Mouse (Mus musculus) limb, embryonic 10.5 days (tissue): ENCODE measurements around the gene Prkn. TPM values are rescaled to one million over a fixed set of nuclear protein-coding genes. Genes with fewer than 3 reads are reported as not detected.

ENCODE experiments used
- DNase-seq: peaks from one replicate; pipeline ENCODE4 v3.0.0-alpha.2; 2017; ENCODE audit warnings: low spot score
- H3K27ac ChIP-seq: fragments of 300-500 bp; sonication (generic); 2 replicates; pipeline ENCODE4 v1.5.1; 2016; ENCODE audit warnings: mild to moderate bottlenecking
- H3K27me3 ChIP-seq: fragments of 300-500 bp; sonication (generic); 2 replicates; pipeline ENCODE4 v1.6.1; 2016; ENCODE audit warnings: low read depth, mild to moderate bottlenecking; ENCODE audit not compliant: poor library complexity, severe bottlenecking
- H3K36me3 ChIP-seq: fragments of 300-500 bp; sonication (generic); 2 replicates; pipeline ENCODE4 v1.6.1; 2016; ENCODE audit warnings: mild to moderate bottlenecking, moderate library complexity
- H3K4me1 ChIP-seq: fragments of 300-500 bp; sonication (generic); 2 replicates; pipeline ENCODE4 v1.6.1; 2016
- H3K4me3 ChIP-seq: fragments of 300-500 bp; sonication (generic); 2 replicates; pipeline ENCODE4 v1.5.1; 2016; ENCODE audit warnings: mild to moderate bottlenecking, moderate library complexity
- H3K9me3 ChIP-seq: fragments of 300-500 bp; sonication (generic); replicated peaks from 2 replicates; pipeline ENCODE4 v1.6.1; 2016; ENCODE audit warnings: mild to moderate bottlenecking
- WGBS: fragments of 180-500 bp; shearing (Covaris S2); methylation state at CpG from one replicate; pipeline ENCODE4 v1.1.7; 2016; 5-methylcytosine and 5-hydroxymethylcytosine counted together
- polyA plus RNA-seq: library from polyadenylated mRNA; unstranded; fragments of >200 nt; fragmentation: Nextera tagmentation; extraction: Ambion mirVana; gene quantifications from 2 replicates; pipeline ENCODE4 v1.2.1, GENCODE M21; 2016

Prkn gene
- polyA plus RNA-seq, 1 experiment from 2014 or later: 0.85 TPM

DNA sequence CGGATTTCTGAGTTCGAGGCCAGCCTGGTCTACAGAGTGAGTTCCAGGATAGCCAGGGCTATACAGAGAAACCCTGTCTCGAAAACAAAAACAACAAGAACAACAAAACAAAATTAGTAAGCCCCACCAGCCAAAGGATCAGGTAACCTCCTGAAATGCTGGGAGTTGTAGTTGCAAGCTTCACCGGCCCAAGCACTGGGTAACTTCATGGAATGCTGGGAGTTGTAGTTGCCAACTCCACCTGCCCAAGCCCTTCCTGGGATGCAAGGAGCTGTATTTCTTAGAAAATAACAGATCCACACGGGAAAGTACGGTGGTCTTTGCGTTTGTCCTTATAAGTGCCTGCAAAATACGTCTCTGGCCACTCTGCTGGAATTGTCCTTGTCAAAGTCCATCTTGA, 1204.0 kb downstream of the Prkn start:
- Histone ChIP-seq H3K36me3 (no peaks in the 10 kb centered on the region), H3K4me3 (peak overlapping the region; percentile 24; the same call in 1 of the 2 replicates), H3K27me3 (peaks cover 14% of the 10 kb centered on the region; the same call in 1 of the 2 replicates), H3K4me1 (peaks cover 14% of the 10 kb centered on the region), H3K9me3 (no peaks in the 10 kb centered on the region), H3K27ac (no peak overlapping the region)
- 56% methylated on average over 8 of the region's 8 CpGs for WGBS
- no peak for DNase-seq

GRCm38 (mm10) chr17:12045861-12046273, 1205.7 kb downstream of the Prkn start:
- Histone ChIP-seq H3K4me1 (peaks cover 8% of the 10 kb centered on the region), H3K9me3 (no peaks in the 10 kb centered on the region), H3K27me3 (peaks cover 14% of the 10 kb centered on the region; the same call in 1 of the 2 replicates), H3K4me3 (no peak overlapping the region), H3K36me3 (no peaks in the 10 kb centered on the region), H3K27ac (no peak overlapping the region)
- DNase-seq: no peak
- 45% methylated on average over 5 of the region's 5 CpGs for WGBS

- WGBS: 73% methylated on average over 7 of the region's 7 CpGs
- DNase-seq: no peak
These were observed 1206.8 kb downstream of the Prkn start for GRCm38 (mm10) chr17:12047032-12047431.

GRCm38 (mm10) chr17:12047523-12047922, 1207.3 kb downstream of the Prkn start:
- Histone ChIP-seq H3K9me3 (no peaks in the 10 kb centered on the region), H3K27me3 (peaks cover 14% of the 10 kb centered on the region; the same call in 1 of the 2 replicates), H3K27ac (no peak overlapping the region), H3K4me1 (peaks cover 8% of the 10 kb centered on the region), H3K36me3 (no peaks in the 10 kb centered on the region), H3K4me3 (no peak overlapping the region)
- WGBS: 27% methylated on average over 6 of the region's 6 CpGs
- DNase-seq: no peak

More at GRCm38 (mm10) chr17:12047032-12047431, 1206.8 kb downstream of the Prkn start:
- no peak overlapping the region for H3K4me3 ChIP-seq
- no peak overlapping the region for H3K27ac ChIP-seq
- no peaks in the 10 kb centered on the region for H3K36me3 ChIP-seq
- peaks cover 8% of the 10 kb centered on the region for H3K4me1 ChIP-seq
- H3K9me3 ChIP-seq: no peaks in the 10 kb centered on the region
- H3K27me3 ChIP-seq: peaks cover 14% of the 10 kb centered on the region; the same call in 1 of the 2 replicates

DNA sequence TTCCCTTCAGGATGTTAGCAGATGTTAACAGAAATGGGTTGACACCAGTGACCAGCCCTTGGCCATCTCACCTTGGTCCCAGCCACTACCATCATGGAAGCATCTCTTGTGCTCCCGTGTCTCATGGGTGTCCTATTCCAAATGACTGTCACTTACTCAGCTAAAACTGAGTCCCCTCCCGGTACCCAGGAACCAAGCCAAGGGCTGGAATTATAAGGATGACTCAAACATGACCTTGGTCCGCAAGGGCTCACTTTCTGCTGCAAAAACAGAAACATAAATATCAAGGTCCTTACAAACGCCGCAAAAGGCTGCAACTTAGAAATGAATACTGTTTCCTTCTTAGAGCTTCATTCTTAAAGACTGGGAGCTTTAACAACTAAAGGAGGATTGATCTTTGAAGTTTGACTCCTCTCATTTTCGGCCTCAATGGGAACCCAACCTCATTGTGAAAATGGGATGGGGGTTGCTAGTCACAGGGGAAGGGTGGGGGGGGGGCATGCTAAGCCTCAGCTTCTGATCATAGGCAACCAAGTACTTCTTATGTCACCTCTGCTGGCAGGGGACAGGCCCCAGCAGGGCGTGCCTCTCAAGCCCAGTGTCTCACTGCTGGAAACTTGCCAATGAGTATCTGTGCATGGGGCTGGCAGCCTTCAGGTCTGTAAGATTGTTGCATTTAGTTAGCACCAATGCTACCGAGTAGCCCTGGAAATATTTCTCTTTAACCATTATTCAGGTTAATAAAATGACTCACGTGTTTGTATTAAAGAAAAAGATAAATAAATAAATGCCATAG, 1208.7 kb downstream of the Prkn start:
- Histone ChIP-seq H3K36me3 (no peaks in the 10 kb centered on the region), H3K27me3 (peaks cover 10% of the 10 kb centered on the region; the same call in 1 of the 2 replicates), H3K9me3 (no peaks in the 10 kb centered on the region), H3K27ac (no peak overlapping the region), H3K4me3 (no peak overlapping the region), H3K4me1 (peaks cover 8% of the 10 kb centered on the region)
- 79% methylated on average over 9 of the region's 9 CpGs for whole genome bisulfite sequencing
- DNase-seq: no peak

DNA sequence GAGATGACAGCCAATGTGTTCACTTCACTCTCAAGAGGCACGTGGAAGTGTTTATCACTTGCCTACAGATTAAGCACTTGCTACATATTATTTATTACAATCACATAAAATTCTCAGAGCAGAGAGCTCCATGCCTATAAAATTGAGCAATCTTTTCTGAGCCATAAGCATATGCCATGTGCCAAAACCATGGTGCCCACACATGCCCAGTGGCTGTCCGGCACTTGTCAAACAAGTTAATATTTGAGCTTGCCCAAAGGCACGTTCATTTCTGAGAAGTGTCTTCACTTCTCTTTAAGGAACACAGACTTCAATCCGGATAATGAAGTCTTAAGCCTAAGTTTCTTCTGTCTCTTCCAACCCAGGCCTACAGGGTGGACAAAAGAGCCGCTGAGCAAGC, 1210.1 kb downstream of the Prkn start:
- H3K9me3 ChIP-seq: no peaks in the 10 kb centered on the region
- H3K36me3 ChIP-seq: no peaks in the 10 kb centered on the region
- H3K4me1 ChIP-seq: no peaks in the 10 kb centered on the region
- no peak for DNase-seq
- no peak overlapping the region for H3K4me3 ChIP-seq
- no peaks in the 10 kb centered on the region for H3K27me3 ChIP-seq
- WGBS: 90% methylated on average over 5 of the region's 5 CpGs
- no peak overlapping the region for H3K27ac ChIP-seq

GRCm38 (mm10) chr17:12051031-12051430, 1210.8 kb downstream of the Prkn start:
- WGBS: 89% methylated on average over 3 of the region's 3 CpGs
- no peak overlapping the region for H3K4me3 ChIP-seq
- no peak for DNase-seq

GRCm38 (mm10) chr17:12052651-12053050, 1212.5 kb downstream of the Prkn start:
- no peaks in the 10 kb centered on the region for H3K27me3 ChIP-seq
- H3K4me1 ChIP-seq: no peaks in the 10 kb centered on the region
- H3K27ac ChIP-seq: no peak overlapping the region
- no peak overlapping the region for H3K4me3 ChIP-seq
- 90% methylated on average over 12 of the region's 12 CpGs for WGBS
- DNase-seq: no peak
- no peaks in the 10 kb centered on the region for H3K36me3 ChIP-seq
- no peaks in the 10 kb centered on the region for H3K9me3 ChIP-seq

More at GRCm38 (mm10) chr17:12051031-12051430, 1210.8 kb downstream of the Prkn start:
- H3K9me3 ChIP-seq: no peaks in the 10 kb centered on the region
- H3K4me1 ChIP-seq: no peaks in the 10 kb centered on the region
- no peaks in the 10 kb centered on the region for H3K27me3 ChIP-seq
- no peaks in the 10 kb centered on the region for H3K36me3 ChIP-seq
- no peak overlapping the region for H3K27ac ChIP-seq

DNA sequence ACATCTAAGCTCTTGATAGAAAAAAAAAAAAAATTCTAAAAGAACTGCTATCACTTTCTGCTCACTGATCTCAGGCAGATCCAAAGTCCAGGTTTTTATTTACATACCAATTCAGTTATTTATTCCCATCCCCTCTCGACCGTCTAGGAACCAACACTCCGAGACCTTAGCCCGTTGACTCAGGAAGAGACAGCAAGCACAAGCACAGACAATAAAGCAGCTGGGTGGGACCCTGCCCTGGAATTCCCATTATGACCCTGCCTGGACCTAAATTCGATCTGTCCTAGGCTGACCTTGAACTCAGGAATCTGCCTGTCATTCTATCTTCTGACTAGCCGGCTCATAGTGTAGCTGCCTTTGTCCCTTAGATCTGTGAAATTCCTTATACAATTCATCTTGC, 1218.9 kb downstream of the Prkn start:
- H3K4me3 ChIP-seq: no peak overlapping the region
- WGBS: 93% methylated on average over 6 of the region's 6 CpGs
- H3K9me3 ChIP-seq: no peaks in the 10 kb centered on the region
- DNase-seq: no peak
- H3K27ac ChIP-seq: no peak overlapping the region
- no peaks in the 10 kb centered on the region for H3K27me3 ChIP-seq
- H3K4me1 ChIP-seq: no peaks in the 10 kb centered on the region
- no peaks in the 10 kb centered on the region for H3K36me3 ChIP-seq

GRCm38 (mm10) chr17:12061381-12061780, 1221.2 kb downstream of the Prkn start:
- DNase-seq: no peak
- no peaks in the 10 kb centered on the region for H3K27me3 ChIP-seq
- no peaks in the 10 kb centered on the region for H3K9me3 ChIP-seq
- no peaks in the 10 kb centered on the region for H3K4me1 ChIP-seq
- H3K27ac ChIP-seq: no peak overlapping the region
- no peaks in the 10 kb centered on the region for H3K36me3 ChIP-seq
- WGBS: 92% methylated on average over 10 of the region's 10 CpGs
- no peak overlapping the region for H3K4me3 ChIP-seq

GRCm38 (mm10) chr17:12062861-12063260, 1222.7 kb downstream of the Prkn start:
- Histone ChIP-seq H3K9me3 (no peaks in the 10 kb centered on the region), H3K36me3 (no peaks in the 10 kb centered on the region), H3K4me3 (no peak overlapping the region), H3K4me1 (no peaks in the 10 kb centered on the region), H3K27ac (no peak overlapping the region), H3K27me3 (no peaks in the 10 kb centered on the region)
- no peak for DNase-seq
- 88% methylated on average over 3 of the region's 3 CpGs for WGBS

DNA sequence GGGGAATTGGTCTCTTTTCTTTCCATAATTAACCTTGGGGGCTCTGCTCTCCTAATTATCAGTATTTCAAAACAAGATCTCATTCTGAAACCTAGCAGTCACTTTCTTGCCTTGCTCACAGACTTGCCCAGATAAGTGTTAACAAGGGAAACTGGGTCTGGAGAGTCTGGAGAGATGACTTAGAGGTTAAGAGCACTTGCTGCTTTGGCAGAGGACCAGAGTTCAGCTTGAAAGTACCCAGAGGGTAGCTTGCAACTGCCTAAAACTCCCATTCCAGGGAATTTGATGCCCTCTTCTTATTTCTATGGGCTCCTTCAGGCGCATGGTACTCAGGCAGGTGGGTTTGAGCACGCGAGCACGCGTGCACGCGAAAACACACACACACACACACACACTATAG, 1223.3 kb downstream of the Prkn start:
- WGBS: 97% methylated on average over 7 of the region's 7 CpGs
- DNase-seq: no peak
- no peaks in the 10 kb centered on the region for H3K27me3 ChIP-seq
- H3K9me3 ChIP-seq: no peaks in the 10 kb centered on the region
- no peak overlapping the region for H3K27ac ChIP-seq
- no peaks in the 10 kb centered on the region for H3K4me1 ChIP-seq
- H3K36me3 ChIP-seq: no peaks in the 10 kb centered on the region
- H3K4me3 ChIP-seq: no peak overlapping the region

DNA sequence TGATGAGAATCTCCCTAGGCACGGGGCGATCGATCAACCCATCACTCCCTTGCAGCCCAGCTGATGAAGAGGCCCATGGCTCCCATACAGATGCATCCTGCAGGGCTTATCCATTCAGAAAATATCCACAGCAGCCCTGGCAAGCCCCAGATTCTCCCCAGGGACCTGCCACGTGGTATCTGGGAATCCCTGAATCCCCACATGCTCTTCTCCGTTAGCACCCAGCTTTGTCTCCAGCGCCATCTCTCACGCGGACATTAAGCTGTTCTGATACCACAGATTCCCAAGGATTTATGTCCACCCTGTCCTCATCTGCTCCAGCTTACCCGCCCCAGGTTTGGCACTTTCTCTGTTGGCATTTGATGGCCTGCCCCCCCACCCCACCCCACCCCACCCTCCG, 1225.9 kb downstream of the Prkn start:
- H3K27me3 ChIP-seq: no peaks in the 10 kb centered on the region
- H3K27ac ChIP-seq: no peak overlapping the region
- H3K4me1 ChIP-seq: no peaks in the 10 kb centered on the region
- 82% methylated on average over 10 of the region's 10 CpGs for WGBS
- H3K4me3 ChIP-seq: no peak overlapping the region
- H3K36me3 ChIP-seq: no peaks in the 10 kb centered on the region
- no peak for DNase-seq
- no peaks in the 10 kb centered on the region for H3K9me3 ChIP-seq
